Mouse (Mus musculus) heart, embryonic 16.5 days (tissue): Measurements from ENCODE around the gene Gltpd2. TPM values are rescaled to one million over a fixed set of nuclear protein-coding genes. Genes with fewer than 3 reads are reported as not detected.

Source experiments
- ATAC-seq: fragments of 200-750 bp; cut with Nextera tagmentation; replicated peaks from 2 replicates; pipeline ENCODE4 v1.8.0; 2017; ENCODE audit warnings: moderate number of reproducible peaks; ENCODE audit not compliant: insufficient read depth, low FRiP score; ENCODE audit errors: extremely low read depth
- H3K27ac ChIP-seq: fragments of 300-500 bp; sonication (generic); 2 replicates; pipeline ENCODE4 v1.5.1; 2014; ENCODE audit warnings: mild to moderate bottlenecking, low read length, control low read depth, moderate library complexity
- H3K27me3 ChIP-seq: fragments of 300-500 bp; sonication (generic); 2 replicates; pipeline ENCODE4 v1.6.1; 2014; ENCODE audit warnings: low read length, mixed read lengths; ENCODE audit not compliant: control insufficient read depth, insufficient read depth
- H3K36me3 ChIP-seq: fragments of 300-500 bp; sonication (generic); 2 replicates; pipeline ENCODE4 v1.6.1; 2014; ENCODE audit not compliant: control insufficient read depth, insufficient read depth
- H3K4me1 ChIP-seq: fragments of 300-500 bp; sonication (generic); 2 replicates; pipeline ENCODE4 v1.6.1; 2014; ENCODE audit warnings: low read length, mixed read lengths; ENCODE audit not compliant: control insufficient read depth, insufficient read depth
- H3K4me2 ChIP-seq: fragments of 300-500 bp; sonication (generic); 2 replicates; pipeline ENCODE4 v1.6.1; 2014; ENCODE audit warnings: low read depth, mild to moderate bottlenecking, control low read depth, low read length
- H3K4me3 ChIP-seq: fragments of 300-500 bp; sonication (generic); 2 replicates; pipeline ENCODE4 v1.5.1; 2014; ENCODE audit warnings: mild to moderate bottlenecking, control low read depth, low read length
- H3K9ac ChIP-seq: fragments of 300-500 bp; sonication (generic); 2 replicates; pipeline ENCODE4 v1.6.1; 2014; ENCODE audit warnings: low read length, control low read depth
- H3K9me3 ChIP-seq: fragments of 300-500 bp; sonication (generic); replicated peaks from 2 replicates; pipeline ENCODE4 v1.6.1; 2016; ENCODE audit warnings: low read length; ENCODE audit not compliant: control insufficient read depth
- WGBS: fragments of 180-500 bp; shearing (Covaris S2); extraction: QIAGEN DNeasy Blood & Tissue Kit; methylation state at CpG from one replicate; pipeline ENCODE4 v1.1.7; 2014; 5-methylcytosine and 5-hydroxymethylcytosine counted together
- polyA plus RNA-seq: library from polyadenylated mRNA; unstranded; fragments of >200 nt; fragmentation: Nextera tagmentation; extraction: Ambion mirVana; gene quantifications from 2 replicates; pipeline ENCODE4 v1.2.1, GENCODE M21; 2015

Gltpd2 gene
- polyA plus RNA-seq, 1 experiment from 2014 or later, result 0.37 TPM

DNA sequence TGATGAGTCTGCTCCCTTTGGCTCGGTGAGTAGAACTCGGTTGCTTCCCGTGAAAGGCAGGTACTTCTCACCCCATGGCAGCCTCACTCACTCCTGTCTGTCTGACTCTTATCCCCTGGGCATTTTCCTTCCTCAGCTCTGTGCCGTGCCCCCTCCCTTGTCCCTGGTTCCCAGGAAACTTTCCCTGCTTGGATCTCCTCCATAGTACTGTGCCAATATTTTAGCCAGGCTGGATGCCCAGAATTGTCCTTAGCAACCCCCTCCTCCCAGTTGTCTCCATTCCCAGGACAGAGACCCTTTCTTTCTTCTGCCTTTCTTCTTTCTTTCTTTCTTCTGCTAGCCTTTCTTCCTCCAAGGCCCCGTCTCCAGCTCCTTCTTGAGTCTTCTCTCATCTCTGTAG, 22.4 kb downstream of the Gltpd2 start:
- WGBS, result 72% methylated on average over 5 of the region's 5 CpGs

DNA sequence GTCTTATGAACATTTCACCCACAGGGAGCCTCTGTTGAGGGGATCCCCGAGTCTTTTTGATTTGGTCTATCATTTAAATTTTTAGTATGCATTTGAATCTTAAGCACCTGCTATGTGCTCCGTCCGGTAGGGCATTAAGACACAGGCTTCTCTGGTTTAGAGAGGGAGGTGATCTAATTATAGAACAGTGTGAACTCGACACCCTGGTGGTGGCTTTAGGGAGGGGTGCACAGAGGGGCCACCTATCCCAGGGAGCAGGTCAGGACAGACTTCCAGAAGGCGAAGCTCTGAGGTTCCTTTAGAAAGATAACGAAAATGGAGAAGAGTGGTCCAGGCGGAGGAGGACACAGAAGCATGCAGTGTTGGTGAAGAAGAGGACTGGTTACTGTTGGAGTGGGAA, 25.5 kb downstream of the Gltpd2 start:
- Histone ChIP-seq H3K9me3 (no peaks in the 10 kb centered on the region), H3K4me2 (peak overlapping the region; percentile 43), H3K36me3 (peaks cover 5% of the 10 kb centered on the region; the same call in 1 of the 2 replicates), H3K27ac (0 out of 2 replicates have a peak overlapping the region, but pooled peaks have one; percentile 14), H3K27me3 (no peaks in the 10 kb centered on the region), H3K4me3 (no peak overlapping the region), H3K9ac (no peak overlapping the region), H3K4me1 (peaks cover 10% of the 10 kb centered on the region)
- no peak for ATAC-seq
- 33% methylated on average over 7 of the region's 7 CpGs for WGBS

More for the DNA sequence above, 22.4 kb downstream of the Gltpd2 start:
- Histone ChIP-seq H3K4me3 (no peak overlapping the region), H3K9me3 (no peaks in the 10 kb centered on the region), H3K27me3 (no peaks in the 10 kb centered on the region), H3K4me2 (peak overlapping the region; percentile 71; the same call in 1 of the 2 replicates), H3K4me1 (peaks cover 10% of the 10 kb centered on the region), H3K36me3 (peaks cover 5% of the 10 kb centered on the region; the same call in 1 of the 2 replicates), H3K9ac (no peak overlapping the region), H3K27ac (no peak overlapping the region)
- no peak for ATAC-seq

DNA sequence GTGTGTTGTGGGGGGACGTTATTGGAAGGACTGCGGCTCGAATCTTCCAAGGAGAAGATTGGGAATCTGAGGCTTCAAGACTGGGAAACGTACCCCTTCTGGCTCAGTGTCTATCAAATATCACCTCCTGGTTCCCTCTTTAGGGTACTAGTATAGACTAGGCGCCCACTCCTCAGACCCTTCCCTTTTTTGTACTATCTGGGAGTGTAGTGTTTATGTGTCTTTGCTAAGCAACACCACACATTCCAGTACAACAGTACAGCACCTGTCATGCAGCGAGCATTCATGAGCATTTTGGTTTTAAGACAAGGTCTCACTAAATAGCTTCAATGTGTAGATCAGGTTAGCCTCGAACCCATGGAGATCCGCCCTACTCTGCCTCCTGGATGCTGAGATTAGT, 32.5 kb downstream of the Gltpd2 start:
- Histone ChIP-seq H3K27ac (no peak overlapping the region), H3K9ac (no peak overlapping the region), H3K27me3 (no peaks in the 10 kb centered on the region), H3K36me3 (peaks cover 7% of the 10 kb centered on the region; the same call in 1 of the 2 replicates), H3K4me1 (no peaks in the 10 kb centered on the region), H3K9me3 (no peaks in the 10 kb centered on the region), H3K4me2 (no peak overlapping the region), H3K4me3 (no peak overlapping the region)
- ATAC-seq, result no peak
- WGBS, result 86% methylated on average over 8 of the region's 8 CpGs

DNA sequence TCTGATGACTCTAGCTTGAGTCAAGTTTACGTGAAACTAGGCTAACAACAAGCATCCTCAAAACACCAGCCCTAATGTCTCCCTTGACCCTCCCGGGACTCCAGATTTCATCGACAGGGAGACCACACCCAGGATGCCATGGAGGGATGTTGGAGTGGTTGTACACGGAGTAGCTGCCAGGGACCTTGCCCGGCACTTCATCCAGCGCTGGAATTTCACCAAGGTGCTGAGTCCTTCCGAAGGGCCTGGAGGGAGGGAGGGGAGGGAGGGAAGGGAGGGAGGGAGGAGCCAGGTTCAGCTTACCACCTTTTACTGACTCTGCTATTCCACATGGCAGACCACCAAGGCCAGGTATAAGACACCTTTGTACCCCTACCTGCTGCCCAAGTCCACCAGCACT, 34.9 kb downstream of the Gltpd2 start:
- Histone ChIP-seq H3K9ac (no peak overlapping the region), H3K27me3 (no peaks in the 10 kb centered on the region), H3K9me3 (no peaks in the 10 kb centered on the region), H3K36me3 (peaks cover 14% of the 10 kb centered on the region; the same call in 1 of the 2 replicates), H3K4me2 (no peak overlapping the region), H3K4me1 (no peaks in the 10 kb centered on the region), H3K27ac (no peak overlapping the region), H3K4me3 (no peak overlapping the region)
- ATAC-seq, result no peak
- WGBS, result 46% methylated on average over 6 of the region's 7 CpGs

DNA sequence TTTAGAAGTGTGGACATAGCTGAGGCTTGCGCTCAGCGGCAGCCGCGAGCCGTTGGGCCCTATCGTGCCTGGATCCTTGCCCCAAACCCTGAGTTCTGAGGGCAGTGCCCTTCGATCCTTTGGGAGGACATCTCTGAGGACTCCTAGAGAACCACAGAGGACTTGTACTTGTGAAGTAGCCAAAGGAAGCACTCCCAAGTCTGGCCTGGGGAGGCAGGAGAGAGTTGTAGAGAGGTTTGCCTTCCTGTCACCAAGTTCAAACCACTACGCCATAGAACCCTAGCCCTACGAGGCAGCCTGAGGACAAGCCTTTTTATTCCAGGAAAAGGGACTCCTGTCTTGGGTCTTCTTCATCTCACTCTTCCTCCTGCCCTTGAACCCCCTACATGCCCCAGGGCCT, 38.5 kb downstream of the Gltpd2 start:
- no peak for ATAC-seq
- Histone ChIP-seq H3K36me3 (peaks cover 14% of the 10 kb centered on the region; the same call in 1 of the 2 replicates), H3K27me3 (no peaks in the 10 kb centered on the region), H3K4me1 (peaks cover 5% of the 10 kb centered on the region), H3K27ac (no peak overlapping the region), H3K4me2 (no peak overlapping the region), H3K9me3 (no peaks in the 10 kb centered on the region), H3K4me3 (no peak overlapping the region), H3K9ac (no peak overlapping the region)
- WGBS, result 88% methylated on average over 9 of the region's 9 CpGs

DNA sequence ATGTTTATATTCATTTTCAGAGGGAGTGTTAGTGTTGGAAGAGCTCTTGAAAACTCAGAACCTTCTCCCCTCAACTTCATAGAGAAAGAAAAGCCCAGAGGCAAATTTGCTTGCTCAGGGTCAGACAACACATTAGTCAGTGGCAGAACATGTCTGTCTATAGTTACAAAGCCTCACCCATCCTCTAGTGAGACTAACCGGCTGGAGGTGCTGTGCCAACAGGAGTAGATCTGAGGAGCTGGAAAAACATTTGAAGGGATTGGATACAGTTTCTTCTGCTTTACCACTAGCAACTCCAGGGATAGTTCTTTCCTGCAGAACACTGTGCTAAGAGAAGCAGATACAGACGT, 42.9 kb downstream of the Gltpd2 start:
- ATAC-seq, result no peak
- H3K27ac ChIP-seq, result peak overlapping the region; percentile 75

DNA sequence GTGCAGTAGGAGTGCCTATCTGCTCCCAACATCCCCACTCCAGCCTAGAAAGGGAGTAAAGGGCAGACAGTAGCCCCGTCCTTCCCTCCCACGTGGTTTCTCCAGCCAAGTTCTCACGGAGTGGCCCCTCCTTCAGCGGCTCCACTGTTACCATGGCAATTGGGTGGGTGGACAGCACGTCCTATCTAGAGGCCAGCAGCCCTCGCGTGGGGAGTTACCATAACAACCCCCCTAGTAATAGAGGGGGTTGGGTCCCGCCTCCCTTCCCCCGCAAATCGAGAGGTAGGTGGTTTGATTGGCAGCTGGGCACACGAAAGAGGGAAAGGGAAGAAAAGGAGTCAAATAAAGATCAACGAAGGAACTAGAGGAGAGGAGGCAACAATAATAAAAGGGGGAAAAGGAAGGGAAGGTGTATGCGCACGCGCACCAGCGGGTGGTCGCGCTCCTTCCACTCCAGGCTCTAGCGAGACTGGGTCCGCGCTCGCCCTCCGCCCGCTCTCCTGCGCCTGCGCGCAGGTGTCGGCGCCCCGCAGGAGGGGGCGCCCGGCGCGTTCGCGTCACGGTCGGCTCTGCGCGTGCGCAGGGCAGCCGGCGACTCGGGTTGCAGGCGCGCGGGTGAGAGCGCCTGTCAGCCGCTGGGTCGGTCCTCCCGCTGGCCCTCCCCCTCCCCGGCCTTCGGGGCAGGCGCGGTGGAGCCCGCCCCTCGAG, 43.4 kb downstream of the Gltpd2 start, which contains the start of gene Mink1:
Mink1 (plus strand) TSS at position 595 of the 708 bp plus-strand sequence.
- Histone ChIP-seq H3K4me3 (peak within 1 kb of the TSS; percentile 94), H3K9me3 (no peaks in the 10 kb centered on the region), H3K36me3 (0 out of 2 replicates have a peak, but pooled peaks cover 4% of the 10 kb centered on the region), H3K4me2 (peak within 1 kb of the TSS; percentile 94), H3K4me1 (peaks cover 29% of the 10 kb centered on the region), H3K27me3 (no peaks in the 10 kb centered on the region), H3K9ac (peak within 1 kb of the TSS; percentile 96), H3K27ac (peak within 1 kb of the TSS; percentile 88)
- under 1% methylated on average over 45 of the region's 57 CpGs for WGBS
- peak; percentile 89 for ATAC-seq

More for the DNA sequence above, 42.9 kb downstream of the Gltpd2 start:
- Histone ChIP-seq H3K9ac (peak overlapping the region; percentile 96), H3K4me1 (peaks cover 28% of the 10 kb centered on the region), H3K27me3 (no peaks in the 10 kb centered on the region), H3K36me3 (0 out of 2 replicates have a peak, but pooled peaks cover 5% of the 10 kb centered on the region), H3K9me3 (no peaks in the 10 kb centered on the region), H3K4me3 (peak overlapping the region; percentile 94), H3K4me2 (peak overlapping the region; percentile 94)
- 3% methylated on average over 2 of the region's 2 CpGs for WGBS

DNA sequence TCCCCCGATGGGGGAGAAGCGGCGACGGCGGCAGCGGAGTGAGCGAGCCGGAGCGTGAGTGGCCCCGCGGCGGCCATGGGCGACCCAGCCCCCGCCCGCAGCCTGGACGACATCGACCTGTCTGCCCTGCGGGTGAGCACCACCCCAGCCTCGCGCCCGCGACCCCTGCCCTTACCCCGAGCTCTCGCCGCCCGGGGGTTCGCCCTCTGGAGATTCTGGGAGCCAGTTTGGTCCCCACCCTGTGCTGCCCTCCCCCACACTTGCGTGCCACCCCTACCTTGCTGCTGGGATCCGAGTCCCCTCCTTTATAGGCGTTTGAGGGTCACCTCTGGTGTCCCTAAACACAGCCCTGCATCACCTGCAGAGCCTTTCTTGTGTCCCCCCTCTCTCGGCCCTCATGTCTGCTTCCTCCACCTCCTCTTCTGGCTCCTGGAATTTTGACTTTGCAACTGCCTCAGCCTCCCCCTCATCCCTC, 44.0 kb downstream of the Gltpd2 start:
- peak overlapping the region; percentile 88 for H3K27ac ChIP-seq
- peak overlapping the region; percentile 94 for H3K4me2 ChIP-seq
- H3K4me3 ChIP-seq, result peak overlapping the region; percentile 94
- 0% methylated on average over 21 of the region's 31 CpGs for WGBS
- H3K9me3 ChIP-seq, result no peaks in the 10 kb centered on the region
- ATAC-seq, result peak; percentile 8
- 0 out of 2 replicates have a peak, but pooled peaks cover 2% of the 10 kb centered on the region for H3K36me3 ChIP-seq
- H3K27me3 ChIP-seq, result no peaks in the 10 kb centered on the region
- H3K4me1 ChIP-seq, result peaks cover 29% of the 10 kb centered on the region
- H3K9ac ChIP-seq, result peak overlapping the region; percentile 96
